8 mouse cellular contexts compared by ENCODE assay signal in the genomic region with DNA sequence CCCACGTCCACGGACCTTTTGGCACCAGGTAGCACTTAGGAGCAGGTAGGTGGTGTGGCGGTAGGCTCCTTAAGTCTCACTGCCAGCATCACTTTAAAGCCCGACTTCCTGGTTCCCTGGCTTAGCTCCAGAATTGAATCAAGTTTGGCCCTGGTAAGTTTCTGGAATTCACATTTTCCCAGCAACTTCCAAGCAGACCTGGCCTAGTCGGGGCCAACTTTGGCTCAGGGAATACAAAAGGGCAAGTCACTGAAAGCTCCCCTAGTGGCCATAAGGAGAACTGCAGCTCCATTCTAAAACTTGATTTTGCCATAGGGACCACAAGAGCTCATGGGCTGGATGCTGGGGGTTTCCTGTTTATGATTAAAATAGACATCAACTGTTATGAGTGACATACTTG.
DNase-seq lines count a peak whose midpoint lies in the region; ATAC-seq and TF ChIP-seq lines count a peak whose summit lies in the region.

No protein-coding gene starts in this region.

- no peak overlapping the region for H3K4me2 ChIP-seq in forebrain, postnatal 0 days (ENCODE audit: low read depth)
- H3K4me2 ChIP-seq in forebrain, embryonic 16.5 days (ENCODE audit: low read length) = no peak overlapping the region
- no peak overlapping the region for H3K4me2 ChIP-seq in midbrain, embryonic 14.5 days (ENCODE audit: low read length)
- H3K4me2 ChIP-seq in midbrain, embryonic 16.5 days (ENCODE audit: low read length) = no peak overlapping the region
- H3K4me2 ChIP-seq in embryonic facial prominence, embryonic 14.5 days (ENCODE audit: low read depth, low read length) = no peak overlapping the region
- H3K4me2 ChIP-seq in stomach, postnatal 0 days (replicated peaks; ENCODE audit: low read depth) = no peak overlapping the region

- DNase-seq in forebrain, postnatal 0 days = peak; percentile 58
- DNase-seq in midbrain, embryonic 14.5 days = peak; percentile 77
- peak; percentile 38 for DNase-seq in embryonic facial prominence, embryonic 14.5 days (ENCODE audit: low spot score)
- no peak for DNase-seq in stomach, postnatal 0 days (ENCODE audit: low spot score)
- no peak for DNase-seq in layer of hippocampus, adult 11-12 months (ENCODE audit: low spot score)
- no peak for DNase-seq in heart, embryonic 10.5 days (ENCODE audit: low spot score)

- 70% methylated on average over 5 of the region's 5 CpGs for WGBS in forebrain, postnatal 0 days
- 66% methylated on average over 5 of the region's 5 CpGs for WGBS in forebrain, embryonic 16.5 days
- 83% methylated on average over 5 of the region's 5 CpGs for WGBS in midbrain, embryonic 14.5 days
- 69% methylated on average over 5 of the region's 5 CpGs for WGBS in midbrain, embryonic 16.5 days
- 68% methylated on average over 5 of the region's 5 CpGs for WGBS in embryonic facial prominence, embryonic 14.5 days
- 67% methylated on average over 5 of the region's 5 CpGs for WGBS in stomach, postnatal 0 days
- 67% methylated on average over 5 of the region's 5 CpGs for WGBS in heart, embryonic 10.5 days

- H3K9ac ChIP-seq in forebrain, postnatal 0 days = no peak overlapping the region
- H3K9ac ChIP-seq in forebrain, embryonic 16.5 days (replicated peaks; ENCODE audit: low read depth, low read length) = no peak overlapping the region
- H3K9ac ChIP-seq in midbrain, embryonic 14.5 days (replicated peaks; ENCODE audit: low read length) = no peak overlapping the region
- no peak overlapping the region for H3K9ac ChIP-seq in midbrain, embryonic 16.5 days (ENCODE audit: low read depth, low read length)
- no peak overlapping the region for H3K9ac ChIP-seq in embryonic facial prominence, embryonic 14.5 days (ENCODE audit: low read depth, low read length)
- no peak overlapping the region for H3K9ac ChIP-seq in stomach, postnatal 0 days (ENCODE audit: low read length)

- no peak for TF ChIP-seq EP300 in stomach, postnatal 0 days (optimal IDR thresholded peaks at IDR 0.05)

- ATAC-seq in forebrain, postnatal 0 days = no peak
- ATAC-seq in forebrain, embryonic 16.5 days = no peak
- no peak for ATAC-seq in midbrain, embryonic 14.5 days (ENCODE audit: low FRiP score, low TSS enrichment)
- ATAC-seq in midbrain, embryonic 16.5 days = no peak
- ATAC-seq in embryonic facial prominence, embryonic 14.5 days (ENCODE audit: low read depth) = no peak
- ATAC-seq in stomach, postnatal 0 days (ENCODE audit: low FRiP score, low TSS enrichment) = no peak

- H3K4me1 ChIP-seq in forebrain, postnatal 0 days (ENCODE audit: insufficient read depth) = peaks cover 7% of the 10 kb centered on the region; the same call in 1 of the 2 replicates
- peaks cover 32% of the 10 kb centered on the region for H3K4me1 ChIP-seq in forebrain, embryonic 16.5 days (replicated peaks; ENCODE audit: control insufficient read depth, insufficient read depth, low read length)
- peaks cover 38% of the 10 kb centered on the region for H3K4me1 ChIP-seq in midbrain, embryonic 14.5 days (ENCODE audit: control insufficient read depth, insufficient read depth, low read length)
- H3K4me1 ChIP-seq in midbrain, embryonic 16.5 days (ENCODE audit: control insufficient read depth, insufficient read depth, low read length) = peaks cover 34% of the 10 kb centered on the region
- no peaks in the 10 kb centered on the region; the same call in 1 of the 2 replicates for H3K4me1 ChIP-seq in embryonic facial prominence, embryonic 14.5 days (ENCODE audit: control insufficient read depth, insufficient read depth, low read length)
- H3K4me1 ChIP-seq in stomach, postnatal 0 days (replicated peaks; ENCODE audit: control insufficient read depth, insufficient read depth) = 0 out of 2 replicates have a peak, but pooled peaks cover 2% of the 10 kb centered on the region
- 0 out of 2 replicates have a peak, but pooled peaks cover 12% of the 10 kb centered on the region for H3K4me1 ChIP-seq in heart, embryonic 10.5 days

- H3K27me3 ChIP-seq in forebrain, postnatal 0 days (ENCODE audit: insufficient read depth, low read length) = no peaks in the 10 kb centered on the region
- no peaks in the 10 kb centered on the region for H3K27me3 ChIP-seq in forebrain, embryonic 16.5 days (replicated peaks; ENCODE audit: control insufficient read depth, insufficient read depth, low read length)
- H3K27me3 ChIP-seq in midbrain, embryonic 14.5 days (ENCODE audit: control insufficient read depth, insufficient read depth, low read length) = no peaks in the 10 kb centered on the region
- no peaks in the 10 kb centered on the region for H3K27me3 ChIP-seq in midbrain, embryonic 16.5 days (ENCODE audit: control insufficient read depth, insufficient read depth, low read depth, low read length)
- H3K27me3 ChIP-seq in embryonic facial prominence, embryonic 14.5 days (replicated peaks; ENCODE audit: control insufficient read depth, insufficient read depth, low read length) = peaks cover 18% of the 10 kb centered on the region
- H3K27me3 ChIP-seq in stomach, postnatal 0 days (ENCODE audit: control insufficient read depth, insufficient read depth, low read length) = no peaks in the 10 kb centered on the region
- peaks cover 61% of the 10 kb centered on the region for H3K27me3 ChIP-seq in heart, embryonic 10.5 days (ENCODE audit: insufficient read depth, poor library complexity, severe bottlenecking)

- H3K27ac ChIP-seq in forebrain, postnatal 0 days (ENCODE audit: low read depth, low read length) = no peak overlapping the region
- H3K27ac ChIP-seq in forebrain, embryonic 16.5 days (ENCODE audit: low read length) = no peak overlapping the region
- no peak overlapping the region for H3K27ac ChIP-seq in midbrain, embryonic 14.5 days (replicated peaks; ENCODE audit: low read depth, low read length)
- H3K27ac ChIP-seq in midbrain, embryonic 16.5 days (ENCODE audit: low read length) = no peak overlapping the region
- H3K27ac ChIP-seq in embryonic facial prominence, embryonic 14.5 days (replicated peaks; ENCODE audit: low read depth, low read length) = no peak overlapping the region
- no peak overlapping the region for H3K27ac ChIP-seq in stomach, postnatal 0 days (replicated peaks)
- H3K27ac ChIP-seq in heart, embryonic 10.5 days = no peak overlapping the region

- H3K4me3 ChIP-seq in forebrain, postnatal 0 days (ENCODE audit: low read depth, low read length) = no peak overlapping the region
- no peak overlapping the region for H3K4me3 ChIP-seq in forebrain, embryonic 16.5 days (replicated peaks; ENCODE audit: low read length)
- H3K4me3 ChIP-seq in midbrain, embryonic 14.5 days (replicated peaks; ENCODE audit: low read depth, low read length) = no peak overlapping the region
- no peak overlapping the region for H3K4me3 ChIP-seq in midbrain, embryonic 16.5 days (ENCODE audit: low read depth, low read length)
- no peak overlapping the region for H3K4me3 ChIP-seq in embryonic facial prominence, embryonic 14.5 days (ENCODE audit: low read depth, low read length)
- no peak overlapping the region for H3K4me3 ChIP-seq in stomach, postnatal 0 days (ENCODE audit: low read depth, low read length)
- H3K4me3 ChIP-seq in heart, embryonic 10.5 days = no peak overlapping the region

- TF ChIP-seq CTCF in forebrain, postnatal 0 days (IDR thresholded peaks at IDR 0.05; ENCODE audit: low read depth) = peak; percentile 81
- TF ChIP-seq CTCF in stomach, postnatal 0 days (IDR thresholded peaks at IDR 0.05; ENCODE audit: low read depth) = peak; percentile 81

- no peaks in the 10 kb centered on the region for H3K36me3 ChIP-seq in forebrain, postnatal 0 days (ENCODE audit: insufficient read depth)
- no peaks in the 10 kb centered on the region for H3K36me3 ChIP-seq in forebrain, embryonic 16.5 days (ENCODE audit: control insufficient read depth, insufficient read depth)
- H3K36me3 ChIP-seq in midbrain, embryonic 14.5 days (ENCODE audit: control insufficient read depth, insufficient read depth, low read length) = no peaks in the 10 kb centered on the region
- H3K36me3 ChIP-seq in midbrain, embryonic 16.5 days (ENCODE audit: control insufficient read depth, insufficient read depth, low read length) = no peaks in the 10 kb centered on the region
- no peaks in the 10 kb centered on the region for H3K36me3 ChIP-seq in embryonic facial prominence, embryonic 14.5 days (ENCODE audit: control insufficient read depth, insufficient read depth, low read length)
- H3K36me3 ChIP-seq in stomach, postnatal 0 days (ENCODE audit: control insufficient read depth, insufficient read depth, low read length) = no peaks in the 10 kb centered on the region
- H3K36me3 ChIP-seq in heart, embryonic 10.5 days = no peaks in the 10 kb centered on the region

- no peaks in the 10 kb centered on the region for H3K9me3 ChIP-seq in forebrain, postnatal 0 days (ENCODE audit: low read length)
- no peaks in the 10 kb centered on the region for H3K9me3 ChIP-seq in forebrain, embryonic 16.5 days (ENCODE audit: control insufficient read depth, low read length)
- no peaks in the 10 kb centered on the region for H3K9me3 ChIP-seq in midbrain, embryonic 14.5 days (ENCODE audit: control insufficient read depth, low read length)
- no peaks in the 10 kb centered on the region for H3K9me3 ChIP-seq in midbrain, embryonic 16.5 days (replicated peaks; ENCODE audit: control insufficient read depth, low read length, poor library complexity, severe bottlenecking)
- H3K9me3 ChIP-seq in embryonic facial prominence, embryonic 14.5 days (ENCODE audit: control insufficient read depth, low read length) = no peaks in the 10 kb centered on the region
- no peaks in the 10 kb centered on the region for H3K9me3 ChIP-seq in stomach, postnatal 0 days (ENCODE audit: control insufficient read depth, low read length)
- H3K9me3 ChIP-seq in heart, embryonic 10.5 days = no peaks in the 10 kb centered on the region

Comparison
In these comparisons a context has a peak if more than half of its experiments do, and no peak if none do; other contexts are left out.
1. DNase-seq: peak in forebrain, postnatal 0 days (single experiment), midbrain, embryonic 14.5 days (single experiment) and embryonic facial prominence, embryonic 14.5 days (single experiment); none in stomach, postnatal 0 days (single experiment), layer of hippocampus, adult 11-12 months (single experiment) and heart, embryonic 10.5 days (single experiment).